Mouse (Mus musculus): ENCODE measurements at regions not wholly inside any gene's neighbourhood (a gene's known extent, or its start where the extent isn't known, plus 50 kb on each side); places are given as distances from the start of the nearest gene placed in this dataset.

GRCm38 (mm10) chr6:101964941-101965340 is 587.2 kb upstream of the Pdzrn3 start:
- TF ChIP-seq CTCF (IDR thresholded peaks at IDR 0.05; ENCODE audit: low read depth) (no peak), EP300 (optimal IDR thresholded peaks at IDR 0.05) (no peak)
